Mouse (Mus musculus) midbrain, embryonic 12.5 days (tissue): Measurements from ENCODE around the gene Stat3. TPM values are rescaled to one million over a fixed set of nuclear protein-coding genes. Genes with fewer than 3 reads are reported as not detected.

ENCODE experiments used
- ATAC-seq: fragments of 200-750 bp; cut with Nextera tagmentation; 2 replicates; pipeline ENCODE4 v1.8.0; 2017; ENCODE audit warnings: low read depth, moderate TSS enrichment, moderate library complexity; ENCODE audit not compliant: low FRiP score
- H3K27ac ChIP-seq: fragments of 300-500 bp; sonication (generic); replicated peaks from 2 replicates; pipeline ENCODE4 v1.5.1; 2016; ENCODE audit warnings: mild to moderate bottlenecking
- H3K27me3 ChIP-seq: fragments of 300-500 bp; sonication (generic); 2 replicates; pipeline ENCODE4 v1.6.1; 2016; ENCODE audit warnings: mild to moderate bottlenecking
- H3K36me3 ChIP-seq: fragments of 300-500 bp; sonication (generic); 2 replicates; pipeline ENCODE4 v1.6.1; 2016
- H3K4me1 ChIP-seq: fragments of 300-500 bp; sonication (generic); 2 replicates; pipeline ENCODE4 v1.6.1; 2016
- H3K4me2 ChIP-seq: fragments of 300-500 bp; sonication (generic); replicated peaks from 2 replicates; pipeline ENCODE4 v1.6.1; 2016; ENCODE audit warnings: mild to moderate bottlenecking, moderate library complexity
- H3K4me3 ChIP-seq: fragments of 300-500 bp; sonication (generic); 2 replicates; pipeline ENCODE4 v1.5.1; 2016; ENCODE audit warnings: mild to moderate bottlenecking
- H3K9ac ChIP-seq: fragments of 300-500 bp; sonication (generic); replicated peaks from 2 replicates; pipeline ENCODE4 v1.6.1; 2016; ENCODE audit warnings: mild to moderate bottlenecking, moderate library complexity
- H3K9me3 ChIP-seq: fragments of 300-500 bp; sonication (generic); 2 replicates; pipeline ENCODE4 v1.6.1; 2016; ENCODE audit warnings: mild to moderate bottlenecking
- WGBS: fragments of 180-500 bp; shearing (Covaris S2); methylation state at CpG from one replicate; pipeline ENCODE4 v1.1.7; 2016; 5-methylcytosine and 5-hydroxymethylcytosine counted together
- polyA plus RNA-seq: library from polyadenylated mRNA; unstranded; fragments of >200 nt; fragmentation: Nextera tagmentation; extraction: Ambion mirVana; gene quantifications from 2 replicates; pipeline ENCODE4 v1.2.1, GENCODE M21; 2016

Stat3 gene
- polyA plus RNA-seq, 1 experiment from 2014 or later, result 35.0 TPM

- WGBS, result 92% methylated on average over 4 of the region's 4 CpGs
- H3K4me1 ChIP-seq, result no peaks in the 10 kb centered on the region
- H3K4me3 ChIP-seq, result no peak overlapping the region
- no peak overlapping the region for H3K4me2 ChIP-seq
- no peak for ATAC-seq
- no peaks in the 10 kb centered on the region for H3K36me3 ChIP-seq
- H3K27me3 ChIP-seq, result no peaks in the 10 kb centered on the region
- H3K9ac ChIP-seq, result no peak overlapping the region
- H3K27ac ChIP-seq, result no peak overlapping the region
- H3K9me3 ChIP-seq, result no peaks in the 10 kb centered on the region
These were observed 22.8 kb downstream of the Stat3 start for GRCm38 (mm10) chr11:100916432-100916971.

- Histone ChIP-seq H3K4me2 (no peak overlapping the region), H3K4me3 (no peak overlapping the region), H3K27ac (no peak overlapping the region), H3K9me3 (no peaks in the 10 kb centered on the region), H3K4me1 (no peaks in the 10 kb centered on the region), H3K36me3 (no peaks in the 10 kb centered on the region), H3K9ac (no peak overlapping the region), H3K27me3 (no peaks in the 10 kb centered on the region)
- 93% methylated on average over 3 of the region's 3 CpGs for WGBS
- no peak for ATAC-seq
These were observed 24.3 kb downstream of the Stat3 start for GRCm38 (mm10) chr11:100915063-100915462.

GRCm38 (mm10) chr11:100914415-100914814 lies 24.9 kb downstream of the Stat3 start:
- H3K4me2 ChIP-seq, result no peak overlapping the region
- no peaks in the 10 kb centered on the region for H3K36me3 ChIP-seq
- no peaks in the 10 kb centered on the region for H3K4me1 ChIP-seq
- no peak overlapping the region for H3K27ac ChIP-seq
- 92% methylated on average over 5 of the region's 5 CpGs for WGBS
- no peaks in the 10 kb centered on the region for H3K9me3 ChIP-seq
- no peak overlapping the region for H3K9ac ChIP-seq
- no peak for ATAC-seq
- H3K4me3 ChIP-seq, result no peak overlapping the region
- H3K27me3 ChIP-seq, result no peaks in the 10 kb centered on the region

GRCm38 (mm10) chr11:100912401-100913155 lies 26.8 kb downstream of the Stat3 start:
- H3K4me2 ChIP-seq, result no peak overlapping the region
- H3K36me3 ChIP-seq, result 0 out of 2 replicates have a peak, but pooled peaks cover 8% of the 10 kb centered on the region
- no peak overlapping the region for H3K27ac ChIP-seq
- 91% methylated on average over 17 of the region's 17 CpGs for WGBS
- H3K4me3 ChIP-seq, result no peak overlapping the region
- H3K9ac ChIP-seq, result no peak overlapping the region
- ATAC-seq, result no peak
- H3K9me3 ChIP-seq, result no peaks in the 10 kb centered on the region
- no peaks in the 10 kb centered on the region for H3K4me1 ChIP-seq
- H3K27me3 ChIP-seq, result no peaks in the 10 kb centered on the region

GRCm38 (mm10) chr11:100908567-100908966 lies 30.8 kb downstream of the Stat3 start:
- no peak overlapping the region for H3K4me3 ChIP-seq
- no peak overlapping the region for H3K27ac ChIP-seq
- no peaks in the 10 kb centered on the region for H3K4me1 ChIP-seq
- H3K36me3 ChIP-seq, result peaks cover 21% of the 10 kb centered on the region; the same call in 1 of the 2 replicates
- H3K27me3 ChIP-seq, result no peaks in the 10 kb centered on the region
- WGBS, result 90% methylated on average over 9 of the region's 9 CpGs
- H3K4me2 ChIP-seq, result no peak overlapping the region
- H3K9me3 ChIP-seq, result no peaks in the 10 kb centered on the region
- ATAC-seq, result no peak
- H3K9ac ChIP-seq, result no peak overlapping the region

- 87% methylated on average over 2 of the region's 2 CpGs for WGBS
- Histone ChIP-seq H3K36me3 (peaks cover 26% of the 10 kb centered on the region), H3K4me3 (no peak overlapping the region), H3K27ac (no peak overlapping the region), H3K9me3 (no peaks in the 10 kb centered on the region), H3K9ac (no peak overlapping the region), H3K4me2 (no peak overlapping the region), H3K27me3 (no peaks in the 10 kb centered on the region), H3K4me1 (no peaks in the 10 kb centered on the region)
- no peak for ATAC-seq
These were observed 31.2 kb downstream of the Stat3 start for GRCm38 (mm10) chr11:100908112-100908511.

GRCm38 (mm10) chr11:100906885-100907284 lies 32.5 kb downstream of the Stat3 start:
- Histone ChIP-seq H3K4me2 (no peak overlapping the region), H3K9ac (no peak overlapping the region), H3K4me3 (no peak overlapping the region), H3K27ac (no peak overlapping the region), H3K27me3 (no peaks in the 10 kb centered on the region), H3K9me3 (peaks cover 4% of the 10 kb centered on the region; the same call in 1 of the 2 replicates), H3K4me1 (no peaks in the 10 kb centered on the region), H3K36me3 (peaks cover 33% of the 10 kb centered on the region)
- no peak for ATAC-seq
- 83% methylated on average over 4 of the region's 4 CpGs for WGBS

- no peaks in the 10 kb centered on the region for H3K27me3 ChIP-seq
- peaks cover 43% of the 10 kb centered on the region for H3K36me3 ChIP-seq
These were observed 33.4 kb downstream of the Stat3 start for GRCm38 (mm10) chr11:100905929-100906328.

GRCm38 (mm10) chr11:100904580-100905351 lies 34.6 kb downstream of the Stat3 start:
- no peaks in the 10 kb centered on the region for H3K27me3 ChIP-seq
- H3K9me3 ChIP-seq, result peaks cover 7% of the 10 kb centered on the region; the same call in 1 of the 2 replicates
- no peak overlapping the region for H3K4me2 ChIP-seq
- H3K9ac ChIP-seq, result no peak overlapping the region
- H3K4me3 ChIP-seq, result no peak overlapping the region
- H3K36me3 ChIP-seq, result peaks cover 43% of the 10 kb centered on the region
- no peak overlapping the region for H3K27ac ChIP-seq
- 79% methylated on average over 16 of the region's 20 CpGs for WGBS
- no peaks in the 10 kb centered on the region for H3K4me1 ChIP-seq
- ATAC-seq, result no peak

More at GRCm38 (mm10) chr11:100905929-100906328, 33.4 kb downstream of the Stat3 start:
- Histone ChIP-seq H3K9ac (no peak overlapping the region), H3K4me3 (no peak overlapping the region), H3K9me3 (peaks cover 7% of the 10 kb centered on the region; the same call in 1 of the 2 replicates), H3K4me1 (no peaks in the 10 kb centered on the region), H3K27ac (no peak overlapping the region), H3K4me2 (no peak overlapping the region)
- ATAC-seq, result no peak
- 57% methylated on average over 1 of the region's 1 CpGs for WGBS

GRCm38 (mm10) chr11:100898441-100899199 lies 40.7 kb downstream of the Stat3 start:
- H3K27ac ChIP-seq, result 0 out of 2 replicates have a peak overlapping the region, but pooled peaks have one; percentile 8
- no peak overlapping the region for H3K4me3 ChIP-seq
- peaks cover 22% of the 10 kb centered on the region for H3K36me3 ChIP-seq
- H3K4me2 ChIP-seq, result peak overlapping the region; percentile 14; the same call in 1 of the 2 replicates
- no peaks in the 10 kb centered on the region for H3K27me3 ChIP-seq
- ATAC-seq, result no peak
- 55% methylated on average over 16 of the region's 16 CpGs for WGBS
- no peak overlapping the region for H3K9ac ChIP-seq
- H3K4me1 ChIP-seq, result peaks cover 9% of the 10 kb centered on the region
- H3K9me3 ChIP-seq, result peaks cover 7% of the 10 kb centered on the region; the same call in 1 of the 2 replicates
